Mouse (Mus musculus) heart, adult 2 months (tissue): Measurements from ENCODE around the gene Tmem268.

ENCODE experiments used
- CTCF ChIP-seq: fragments of 200-600 bp; IDR thresholded peaks from 2 replicates; pipeline ENCODE4 v1.8.1; 2022; ENCODE audit warnings: antibody characterized with exemption, mild to moderate bottlenecking, moderate library complexity
- EP300 ChIP-seq: fragments of 200-500 bp; IDR thresholded peaks from 2 replicates; pipeline ENCODE4 v1.6.1; 2011; ENCODE audit warnings: low read depth, low read length, control low read depth; ENCODE audit not compliant: insufficient read depth
- POLR2A ChIP-seq: fragments of 200-500 bp; IDR thresholded peaks from 2 replicates; pipeline ENCODE4 v1.6.1; 2011; ENCODE audit warnings: mild to moderate bottlenecking, low read depth, low read length, control low read depth; ENCODE audit not compliant: insufficient read depth

- TF ChIP-seq EP300 (no peak), CTCF (no peak), POLR2A (no peak)
Observed at GRCm38 (mm10) chr4:63547799-63548198, 10.8 kb upstream of the Tmem268 start.
